Mouse (Mus musculus) lung, embryonic 15.5 days (tissue): ENCODE data around the gene Zfp598. TPM values are rescaled to one million over a fixed set of nuclear protein-coding genes. Genes with fewer than 3 reads are reported as not detected.
A peak's percentile ranks its signal among the peaks of the same experiment; 100 is the strongest.

Source experiments
- ATAC-seq: fragments of 200-750 bp; cut with Nextera tagmentation; 2 replicates; pipeline ENCODE4 v1.8.0; 2017; ENCODE audit warnings: moderate number of reproducible peaks, borderline replicate concordance; ENCODE audit not compliant: low FRiP score, low TSS enrichment; ENCODE audit errors: extremely low read depth
- H3K27ac ChIP-seq: fragments of 300-500 bp; sonication (generic); 2 replicates; pipeline ENCODE4 v1.5.1; 2015; ENCODE audit warnings: moderate library complexity, mild to moderate bottlenecking, inconsistent platforms
- H3K27me3 ChIP-seq: fragments of 300-500 bp; sonication (generic); 2 replicates; pipeline ENCODE4 v1.6.1; 2015; ENCODE audit warnings: inconsistent platforms
- H3K36me3 ChIP-seq: fragments of 300-500 bp; sonication (generic); 2 replicates; pipeline ENCODE4 v1.6.1; 2015; ENCODE audit warnings: inconsistent platforms
- H3K4me1 ChIP-seq: fragments of 300-500 bp; sonication (generic); 2 replicates; pipeline ENCODE4 v1.6.1; 2015; ENCODE audit warnings: inconsistent platforms
- H3K4me2 ChIP-seq: fragments of 300-500 bp; sonication (generic); 2 replicates; pipeline ENCODE4 v1.6.1; 2015; ENCODE audit warnings: inconsistent platforms, mild to moderate bottlenecking, moderate library complexity
- H3K4me3 ChIP-seq: fragments of 300-500 bp; sonication (generic); 2 replicates; pipeline ENCODE4 v1.5.1; 2015; ENCODE audit warnings: mild to moderate bottlenecking, inconsistent platforms
- H3K9ac ChIP-seq: fragments of 300-500 bp; sonication (generic); 2 replicates; pipeline ENCODE4 v1.6.1; 2015; ENCODE audit warnings: inconsistent platforms
- H3K9me3 ChIP-seq: fragments of 300-500 bp; sonication (generic); 2 replicates; pipeline ENCODE4 v1.6.1; 2016; ENCODE audit warnings: inconsistent platforms
- WGBS: fragments of 180-500 bp; shearing (Covaris S2); methylation state at CpG from one replicate; pipeline ENCODE4 v1.1.7; 2015; 5-methylcytosine and 5-hydroxymethylcytosine counted together
- polyA plus RNA-seq: library from polyadenylated mRNA; unstranded; fragments of >200 nt; fragmentation: Nextera tagmentation; extraction: Ambion mirVana; gene quantifications from 2 replicates; pipeline ENCODE4 v1.2.1, GENCODE M21; 2015

Zfp598 gene
- polyA plus RNA-seq, 1 experiment from 2014 or later = 22.2 TPM

DNA sequence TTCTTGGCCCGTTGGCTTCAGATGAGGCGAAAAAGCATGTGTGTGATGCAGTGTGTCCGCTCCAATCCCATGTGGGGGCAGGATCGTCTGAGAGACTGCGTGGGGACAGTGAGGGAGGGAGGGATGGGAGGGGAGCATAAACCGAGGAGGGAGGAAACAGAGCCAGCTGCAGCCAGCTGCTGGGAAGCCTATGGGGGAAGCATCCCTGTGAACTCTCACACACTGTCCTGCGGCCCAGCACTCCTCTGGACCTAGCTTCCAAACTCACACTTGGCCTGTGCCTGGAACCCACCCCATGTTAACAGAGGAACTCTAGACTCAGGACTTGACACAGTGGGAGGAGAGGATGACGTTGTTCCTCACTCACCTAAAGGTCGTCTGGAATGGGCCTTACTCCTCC, 30.6 kb upstream of the Zfp598 start:
- WGBS = 48% methylated on average over 9 of the region's 9 CpGs
- Histone ChIP-seq H3K4me2 (no peak overlapping the region), H3K27me3 (no peaks in the 10 kb centered on the region), H3K9ac (no peak overlapping the region; the same call in 1 of the 2 replicates), H3K4me1 (peaks cover 29% of the 10 kb centered on the region), H3K4me3 (no peak overlapping the region), H3K9me3 (no peaks in the 10 kb centered on the region), H3K27ac (peak overlapping the region; percentile 81), H3K36me3 (peaks cover 23% of the 10 kb centered on the region; the same call in 1 of the 2 replicates)
- ATAC-seq = peak; percentile 85

DNA sequence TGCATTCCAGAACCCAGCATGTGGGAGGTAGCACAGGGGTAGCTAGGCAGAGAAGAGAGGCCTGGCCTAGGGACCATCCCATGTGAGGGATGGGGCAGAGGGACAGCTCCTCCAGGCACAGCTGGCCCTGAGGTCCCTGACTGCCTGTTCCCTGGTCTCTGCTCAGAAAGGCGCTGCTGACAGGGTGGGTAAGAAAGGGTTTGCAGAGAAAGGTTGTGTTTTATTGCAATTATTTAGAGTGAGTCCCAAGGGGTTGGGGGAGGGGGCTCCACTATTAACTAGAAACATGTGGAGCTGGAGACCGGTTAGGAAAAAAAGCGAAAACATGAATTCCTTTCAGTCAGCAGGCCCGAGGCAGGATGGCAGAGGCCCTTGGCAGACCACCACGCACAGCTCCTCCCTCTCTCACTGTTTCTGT, 29.9 kb upstream of the Zfp598 start:
- 68% methylated on average over 5 of the region's 5 CpGs for WGBS
- ATAC-seq = no peak; the same call in 1 of the 2 replicates
- Histone ChIP-seq H3K27me3 (no peaks in the 10 kb centered on the region), H3K4me1 (peaks cover 32% of the 10 kb centered on the region), H3K36me3 (peaks cover 23% of the 10 kb centered on the region; the same call in 1 of the 2 replicates), H3K27ac (peak overlapping the region; percentile 81), H3K4me2 (no peak overlapping the region), H3K4me3 (no peak overlapping the region), H3K9ac (peak overlapping the region; percentile 13; the same call in 1 of the 2 replicates), H3K9me3 (no peaks in the 10 kb centered on the region)

DNA sequence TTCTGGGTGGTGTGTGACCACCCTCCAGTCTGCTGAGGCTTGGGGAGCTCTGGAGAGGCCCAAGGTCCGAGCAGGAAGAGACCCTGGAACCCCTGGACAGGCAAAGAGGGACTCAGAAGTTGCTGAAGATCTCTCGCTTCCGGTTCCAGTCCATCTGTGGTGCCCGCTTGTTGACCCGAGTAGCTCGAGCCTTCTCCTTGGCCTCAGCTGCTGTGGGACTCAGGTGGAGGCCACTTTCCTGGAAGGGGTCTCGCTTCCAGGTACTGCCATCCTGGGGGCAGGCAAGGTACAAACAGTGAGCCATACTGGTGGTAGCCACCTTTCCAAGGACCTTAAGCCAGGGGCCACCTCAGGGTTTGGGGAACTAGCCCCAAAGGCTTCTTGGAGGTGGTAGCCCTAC, 29.4 kb upstream of the Zfp598 start:
- no peak for ATAC-seq
- peak overlapping the region; percentile 81 for H3K27ac ChIP-seq
- H3K36me3 ChIP-seq = peaks cover 23% of the 10 kb centered on the region; the same call in 1 of the 2 replicates
- H3K4me1 ChIP-seq = peaks cover 37% of the 10 kb centered on the region
- no peaks in the 10 kb centered on the region for H3K9me3 ChIP-seq
- H3K27me3 ChIP-seq = no peaks in the 10 kb centered on the region
- H3K4me3 ChIP-seq = no peak overlapping the region
- no peak overlapping the region for H3K4me2 ChIP-seq
- H3K9ac ChIP-seq = no peak overlapping the region
- 85% methylated on average over 7 of the region's 7 CpGs for WGBS

DNA sequence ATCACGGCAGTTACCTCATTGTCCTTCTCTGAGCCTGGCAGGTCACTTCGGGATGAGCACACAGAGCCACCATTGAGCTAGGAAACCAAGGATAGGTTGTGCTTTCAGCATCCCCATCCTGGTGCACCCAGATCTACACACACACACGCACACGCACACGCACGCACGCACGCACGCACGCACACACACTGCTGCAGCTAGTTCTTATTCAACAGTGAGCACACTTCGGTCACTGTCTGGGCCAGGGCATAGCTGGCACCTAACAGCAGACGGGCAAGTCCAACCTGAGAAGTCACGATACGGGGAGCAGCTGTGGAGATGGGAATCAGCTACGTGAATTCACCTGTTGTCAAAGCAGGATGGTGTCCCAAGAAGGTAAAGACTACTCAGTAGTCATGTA, 28.9 kb upstream of the Zfp598 start:
- WGBS = 92% methylated on average over 15 of the region's 15 CpGs
- Histone ChIP-seq H3K9ac (no peak overlapping the region), H3K4me1 (peaks cover 41% of the 10 kb centered on the region)

DNA sequence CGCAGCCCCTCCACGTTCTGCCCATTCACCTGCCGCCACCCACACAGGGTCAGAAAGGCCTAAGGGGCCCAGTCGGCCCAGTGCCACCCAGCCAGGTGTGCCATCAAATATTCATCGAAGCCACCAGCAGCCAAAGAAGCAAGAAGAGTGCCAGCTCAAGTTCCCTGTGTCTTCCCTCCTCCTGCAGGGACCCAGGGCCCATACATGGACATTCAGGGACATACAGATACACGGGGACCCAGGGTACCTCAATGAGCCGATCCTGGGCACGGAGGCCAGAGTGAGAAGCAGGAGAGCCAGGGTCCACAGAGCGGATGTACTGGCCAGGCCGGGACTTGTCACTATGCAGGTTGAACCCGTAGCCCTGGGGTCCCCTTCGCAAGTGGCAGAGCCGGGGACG, 27.5 kb upstream of the Zfp598 start:
- Histone ChIP-seq H3K9me3 (no peaks in the 10 kb centered on the region), H3K9ac (no peak overlapping the region), H3K27me3 (no peaks in the 10 kb centered on the region), H3K4me1 (peaks cover 42% of the 10 kb centered on the region), H3K4me3 (no peak overlapping the region), H3K27ac (no peak overlapping the region), H3K36me3 (peaks cover 23% of the 10 kb centered on the region; the same call in 1 of the 2 replicates), H3K4me2 (no peak overlapping the region)
- 89% methylated on average over 14 of the region's 14 CpGs for WGBS
- ATAC-seq = no peak

More for the DNA sequence above, 28.9 kb upstream of the Zfp598 start:
- Histone ChIP-seq H3K4me3 (no peak overlapping the region), H3K27me3 (no peaks in the 10 kb centered on the region), H3K9me3 (no peaks in the 10 kb centered on the region), H3K4me2 (no peak overlapping the region), H3K36me3 (peaks cover 23% of the 10 kb centered on the region; the same call in 1 of the 2 replicates), H3K27ac (no peak overlapping the region)
- no peak for ATAC-seq

DNA sequence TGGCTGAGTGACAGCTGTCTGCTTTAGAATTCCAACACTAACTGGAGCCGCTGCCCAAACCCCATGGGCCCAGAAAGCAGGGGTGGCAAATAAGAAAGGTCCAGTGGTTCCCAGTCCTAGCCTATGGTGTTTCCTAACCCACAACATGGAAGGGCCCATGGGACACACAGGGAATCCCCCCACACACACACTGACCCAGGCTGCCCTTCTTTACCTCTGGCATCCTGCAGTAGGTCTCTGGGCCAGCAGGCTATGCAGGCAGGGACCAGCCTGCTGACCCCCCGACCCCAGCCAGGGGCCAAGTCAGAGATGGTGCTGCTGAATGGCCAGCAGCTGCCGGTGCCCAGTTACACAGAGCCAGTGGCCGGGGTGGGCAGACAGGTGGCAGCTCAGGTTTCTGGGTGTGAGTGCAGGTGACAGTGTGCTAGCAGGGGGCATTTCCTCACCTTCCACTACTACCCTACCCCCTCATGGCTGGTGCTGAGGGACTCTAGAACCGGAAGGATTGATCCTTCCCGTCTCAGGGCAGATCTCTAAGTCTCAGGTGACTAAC, 26.6 kb upstream of the Zfp598 start:
- H3K4me1 ChIP-seq = peaks cover 49% of the 10 kb centered on the region
- H3K36me3 ChIP-seq = peaks cover 23% of the 10 kb centered on the region; the same call in 1 of the 2 replicates
- ATAC-seq = no peak
- H3K4me3 ChIP-seq = no peak overlapping the region
- WGBS = 67% methylated on average over 6 of the region's 6 CpGs
- no peak overlapping the region for H3K27ac ChIP-seq
- no peak overlapping the region for H3K9ac ChIP-seq
- no peaks in the 10 kb centered on the region for H3K9me3 ChIP-seq
- H3K27me3 ChIP-seq = no peaks in the 10 kb centered on the region
- H3K4me2 ChIP-seq = no peak overlapping the region

DNA sequence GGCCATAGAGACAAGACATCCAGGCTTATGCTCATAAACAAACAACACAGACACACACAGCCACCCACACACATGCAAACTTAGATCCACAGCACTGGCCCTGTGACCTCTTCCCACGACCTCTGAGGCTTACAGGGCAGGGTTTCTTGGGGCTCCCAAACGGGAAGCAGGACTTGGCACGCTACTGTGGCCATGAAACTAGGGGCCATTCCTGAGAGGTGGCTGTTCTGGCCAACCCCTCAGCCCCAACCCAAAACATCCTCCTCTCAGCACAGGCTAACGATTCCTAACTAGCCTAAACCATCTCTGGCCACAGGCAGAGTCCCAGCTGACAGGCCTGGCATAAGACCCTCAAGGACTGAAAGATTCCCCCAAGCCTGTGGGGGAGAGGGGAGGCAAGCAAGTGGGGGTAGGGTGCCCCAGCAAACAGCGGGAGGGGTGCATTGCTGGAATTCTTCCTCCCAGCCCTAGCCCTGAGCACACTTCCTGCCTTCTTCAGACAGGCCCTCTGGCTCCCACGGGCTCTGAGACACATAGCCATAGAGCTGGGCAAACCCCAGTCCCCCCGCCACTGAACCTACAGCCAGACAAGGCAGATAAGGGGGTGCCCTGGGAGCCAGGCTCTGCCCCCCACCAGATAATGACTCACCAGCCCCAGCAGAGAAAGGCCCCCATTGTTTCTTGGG, 25.3 kb upstream of the Zfp598 start:
- 21% methylated on average over 7 of the region's 7 CpGs for WGBS
- 0 out of 2 replicates have a peak overlapping the region, but pooled peaks have one; percentile 17 for H3K9ac ChIP-seq
- H3K4me3 ChIP-seq = no peak overlapping the region
- peaks cover 52% of the 10 kb centered on the region for H3K4me1 ChIP-seq
- peak overlapping the region; percentile 91 for H3K27ac ChIP-seq
- H3K27me3 ChIP-seq = no peaks in the 10 kb centered on the region
- no peaks in the 10 kb centered on the region for H3K9me3 ChIP-seq
- peaks cover 18% of the 10 kb centered on the region; the same call in 1 of the 2 replicates for H3K36me3 ChIP-seq
- ATAC-seq = peak; percentile 44; the same call in 1 of the 2 replicates
- peak overlapping the region; percentile 40 for H3K4me2 ChIP-seq

DNA sequence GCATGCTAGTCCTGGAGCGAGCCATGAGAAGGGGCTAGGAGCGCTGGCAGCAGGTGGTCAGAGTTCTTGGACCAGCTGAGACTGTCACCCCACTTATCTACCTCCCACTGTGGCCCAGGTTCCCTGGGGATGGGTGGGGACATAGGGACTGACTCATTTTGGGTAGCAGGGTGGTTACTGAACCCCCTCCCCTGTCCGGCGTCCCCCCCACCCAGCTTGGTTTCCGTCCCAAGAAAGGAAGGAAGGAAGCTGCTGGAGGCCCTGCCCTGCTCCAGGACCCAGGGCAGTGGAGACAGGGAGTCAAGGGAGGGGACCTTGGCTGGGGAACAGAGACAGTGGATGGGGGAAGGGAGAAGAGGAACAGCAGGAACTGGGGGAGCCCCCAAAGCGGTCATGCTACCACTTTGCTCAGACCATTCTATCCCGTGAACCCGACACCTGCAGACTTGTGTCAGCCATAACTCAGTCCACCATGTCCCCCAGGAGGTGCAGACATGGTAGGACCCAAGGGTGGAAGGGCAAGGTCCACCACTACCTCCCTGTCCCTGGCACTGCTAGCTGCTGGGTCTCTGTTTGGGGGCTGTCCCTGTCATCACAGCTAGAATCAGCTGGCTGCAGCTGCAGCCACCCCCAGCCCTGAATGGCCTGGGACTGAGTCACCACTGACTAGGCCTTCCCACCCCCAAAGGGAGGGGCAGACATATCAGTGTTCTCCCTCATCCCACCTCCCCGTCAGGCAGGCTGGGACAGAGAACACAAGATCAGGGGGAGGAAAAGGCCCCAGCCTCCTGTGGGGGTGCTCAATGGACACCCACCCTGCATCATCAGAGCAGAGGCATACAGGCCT, 24.4 kb upstream of the Zfp598 start:
- Histone ChIP-seq H3K4me3 (no peak overlapping the region), H3K4me2 (peak overlapping the region; percentile 40), H3K27ac (peak overlapping the region; percentile 91), H3K27me3 (no peaks in the 10 kb centered on the region), H3K9ac (no peak overlapping the region), H3K9me3 (no peaks in the 10 kb centered on the region), H3K36me3 (peaks cover 15% of the 10 kb centered on the region; the same call in 1 of the 2 replicates), H3K4me1 (peaks cover 51% of the 10 kb centered on the region)
- ATAC-seq = no peak; the same call in 1 of the 2 replicates
- WGBS = 74% methylated on average over 9 of the region's 9 CpGs

DNA sequence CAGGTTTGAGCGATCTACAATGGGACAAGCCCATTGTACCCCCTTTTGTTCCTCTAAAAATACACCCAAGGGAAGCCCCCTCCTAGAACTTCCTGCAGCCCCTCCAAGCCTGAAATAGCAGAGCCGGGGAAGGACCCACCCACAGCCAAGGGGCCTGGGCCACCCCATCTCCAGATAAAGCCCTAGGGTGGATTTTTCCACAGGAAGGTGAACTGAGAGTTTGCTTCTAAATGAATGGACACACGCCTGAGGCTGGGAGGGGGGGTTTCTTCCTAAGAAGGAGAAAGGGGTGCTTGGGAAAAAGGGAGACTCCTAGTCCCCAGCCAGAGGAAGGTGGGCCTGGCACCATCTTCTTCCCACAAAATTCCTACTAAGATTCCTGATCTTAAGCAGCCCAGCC, 23.6 kb upstream of the Zfp598 start:
- 67% methylated on average over 3 of the region's 3 CpGs for WGBS
- Histone ChIP-seq H3K27me3 (no peaks in the 10 kb centered on the region), H3K9ac (no peak overlapping the region), H3K4me2 (peak overlapping the region; percentile 40; the same call in 1 of the 2 replicates), H3K9me3 (no peaks in the 10 kb centered on the region), H3K36me3 (peaks cover 8% of the 10 kb centered on the region; the same call in 1 of the 2 replicates), H3K27ac (peak overlapping the region; percentile 91), H3K4me3 (no peak overlapping the region), H3K4me1 (peaks cover 54% of the 10 kb centered on the region)
- no peak for ATAC-seq

DNA sequence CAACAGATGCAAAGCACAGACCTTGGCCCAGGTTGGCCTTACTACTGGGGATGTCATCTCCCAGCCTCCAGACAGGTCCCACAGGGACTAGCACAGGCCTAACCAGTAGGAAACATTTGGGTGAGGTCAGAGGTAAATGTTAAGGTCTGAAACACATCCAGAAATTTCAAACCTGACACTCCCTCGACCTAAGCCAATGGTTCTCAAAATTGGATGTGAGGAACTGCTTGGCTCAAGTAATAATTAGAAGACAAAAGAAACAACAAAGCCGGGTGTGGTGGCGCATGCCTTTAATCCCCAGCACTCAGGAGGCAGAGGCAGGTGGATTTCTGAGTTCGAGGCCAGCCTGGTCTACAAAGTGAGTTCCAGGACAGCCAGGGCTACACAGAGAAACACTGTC, 23.1 kb upstream of the Zfp598 start:
- Histone ChIP-seq H3K36me3 (peaks cover 6% of the 10 kb centered on the region; the same call in 1 of the 2 replicates), H3K4me3 (no peak overlapping the region), H3K4me1 (peaks cover 54% of the 10 kb centered on the region), H3K27me3 (no peaks in the 10 kb centered on the region), H3K9me3 (no peaks in the 10 kb centered on the region), H3K9ac (no peak overlapping the region), H3K27ac (peak overlapping the region; percentile 91), H3K4me2 (no peak overlapping the region)
- no peak for ATAC-seq
- 80% methylated on average over 4 of the region's 4 CpGs for WGBS

DNA sequence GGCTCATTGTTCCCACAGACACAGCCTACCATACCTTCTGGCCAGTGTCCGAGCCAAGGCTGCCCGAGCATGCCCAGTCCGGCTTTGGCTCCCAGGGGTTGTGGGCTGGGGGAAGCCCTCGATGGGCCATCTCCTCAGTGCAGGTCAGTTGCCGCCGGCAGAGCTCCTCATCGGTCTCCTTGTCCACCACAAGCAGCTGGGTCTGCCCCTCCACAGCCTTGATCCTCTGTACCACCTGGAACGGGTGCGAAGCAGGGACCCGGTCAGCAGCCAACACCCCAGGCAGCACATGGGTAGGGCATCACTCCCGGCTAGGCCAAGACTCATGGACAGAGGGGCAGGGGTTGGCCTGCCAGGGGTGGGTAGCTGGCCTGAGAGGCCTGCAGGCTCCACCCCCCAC, 22.0 kb upstream of the Zfp598 start:
- Histone ChIP-seq H3K27me3 (no peaks in the 10 kb centered on the region), H3K27ac (peak overlapping the region; percentile 91), H3K4me3 (peak overlapping the region; percentile 16; the same call in 1 of the 2 replicates), H3K36me3 (no peaks in the 10 kb centered on the region; the same call in 1 of the 2 replicates), H3K4me1 (peaks cover 54% of the 10 kb centered on the region), H3K9ac (no peak overlapping the region), H3K4me2 (peak overlapping the region; percentile 98), H3K9me3 (no peaks in the 10 kb centered on the region)
- 73% methylated on average over 11 of the region's 11 CpGs for WGBS
- ATAC-seq = no peak
